Mouse (Mus musculus): ENCODE results near the gene Ankrd23.
A peak's percentile ranks its signal among the peaks of the same experiment; 100 is the strongest.

The Ankrd23 gene

DNA sequence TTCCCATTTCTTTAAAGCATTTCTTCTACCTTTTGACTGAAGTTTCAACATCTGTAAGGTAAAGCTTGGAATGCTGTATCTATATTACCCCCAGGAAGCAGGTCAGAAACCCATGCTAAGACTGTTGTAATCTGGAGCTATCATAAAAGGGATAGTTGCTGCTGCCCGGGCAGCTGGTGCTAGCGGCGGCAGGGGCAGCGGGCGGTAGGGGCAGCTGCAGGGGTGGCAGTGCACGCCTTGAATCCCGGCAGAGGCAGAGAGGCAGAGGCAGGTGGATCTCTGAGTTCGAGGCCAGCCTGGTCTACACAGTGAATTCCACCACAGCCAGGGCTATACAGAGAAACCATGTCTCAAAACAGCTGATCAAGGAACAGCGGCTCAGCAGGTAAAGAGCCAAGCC lies 6.2 kb upstream of the Ankrd23 start:
- DNase-seq, result no peak

DNA sequence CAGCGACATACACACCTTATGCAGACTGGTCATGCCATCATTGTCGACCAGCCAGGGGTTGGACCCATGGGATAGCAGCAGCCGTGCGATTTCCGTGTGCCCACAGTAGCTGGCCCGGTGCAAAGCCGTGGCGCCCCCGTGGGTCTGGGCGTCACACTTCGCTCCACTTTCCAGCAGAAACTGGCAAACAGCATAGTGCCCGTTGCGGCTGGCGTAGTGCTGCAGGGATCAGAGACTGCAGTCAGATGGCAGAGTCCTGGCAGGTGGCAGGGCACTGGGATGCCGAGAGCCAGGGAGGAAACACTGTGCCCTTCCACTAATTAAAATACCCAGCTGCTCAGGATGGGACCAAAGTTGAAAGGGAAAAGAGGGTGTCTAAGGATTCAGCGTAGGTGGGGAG lies 5.2 kb upstream of the Ankrd23 start:
- peak; percentile 73 to 81 for DNase-seq

DNA sequence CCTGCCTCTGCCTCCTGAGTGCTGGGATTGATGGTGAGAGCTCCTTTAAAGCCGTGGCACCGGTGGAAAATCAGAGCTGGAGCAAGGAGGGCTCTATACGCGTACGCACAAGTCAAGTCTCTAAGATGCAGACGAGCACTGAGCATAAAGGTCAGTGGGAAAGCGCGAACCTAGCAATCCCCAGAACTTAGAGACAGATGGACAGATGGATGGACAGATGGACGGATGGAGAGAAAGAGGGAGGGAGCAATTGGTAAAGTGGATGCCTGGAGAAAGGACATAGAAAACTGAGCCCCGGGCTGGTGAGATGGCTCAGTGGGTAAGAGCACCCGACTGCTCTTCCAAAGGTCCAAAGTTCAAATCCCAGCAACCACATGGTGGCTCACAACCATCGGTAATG lies 4.1 kb upstream of the Ankrd23 start:
- no peak for DNase-seq

DNA sequence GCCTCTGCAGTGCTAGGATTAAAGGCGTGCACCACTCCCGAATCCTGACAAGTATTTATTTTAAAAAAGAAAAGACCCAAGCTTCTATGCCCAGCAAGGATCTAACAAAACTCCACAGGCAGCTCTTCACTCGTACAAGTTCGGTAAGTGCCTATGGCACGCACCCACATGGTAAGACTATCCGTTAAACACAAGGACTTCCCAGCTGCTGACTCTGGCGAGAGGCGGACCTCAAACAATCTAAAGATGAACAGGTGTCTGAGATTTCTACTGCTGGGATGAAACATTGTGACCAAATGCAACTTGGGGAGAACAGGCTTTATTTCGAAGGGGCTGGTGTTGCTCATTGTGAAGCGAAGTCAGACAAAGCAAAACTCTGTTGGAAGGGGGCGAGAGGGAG lies 3.4 kb upstream of the Ankrd23 start:
- no peak for DNase-seq

DNA sequence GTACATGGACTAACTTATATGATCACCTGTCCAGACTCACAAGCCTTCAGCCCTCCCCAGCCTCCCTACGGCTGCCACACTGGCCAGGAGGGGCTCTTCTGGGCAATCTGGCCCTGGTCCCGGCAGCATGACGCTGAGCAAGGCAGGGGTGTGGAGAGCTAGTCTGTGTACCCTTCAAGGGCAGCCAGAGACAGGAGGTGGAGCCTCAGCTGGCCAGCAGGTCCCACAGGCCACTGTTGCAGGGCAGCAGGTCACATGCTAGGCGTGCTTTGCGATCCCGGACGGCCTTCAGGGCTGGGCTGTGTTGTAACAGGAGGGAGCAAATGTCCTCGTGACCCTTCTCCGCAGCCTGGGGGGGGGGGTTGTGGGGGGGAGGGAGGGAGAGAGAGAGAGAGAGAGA lies 2.5 kb upstream of the Ankrd23 start, which contains the start of gene Gm42417:
Gene Gm42417, minus strand, starts transcription at position 244 of the 400 bp plus-strand sequence.
- DNase-seq, result peak in 1 of 2 experiments; percentile 43

DNA sequence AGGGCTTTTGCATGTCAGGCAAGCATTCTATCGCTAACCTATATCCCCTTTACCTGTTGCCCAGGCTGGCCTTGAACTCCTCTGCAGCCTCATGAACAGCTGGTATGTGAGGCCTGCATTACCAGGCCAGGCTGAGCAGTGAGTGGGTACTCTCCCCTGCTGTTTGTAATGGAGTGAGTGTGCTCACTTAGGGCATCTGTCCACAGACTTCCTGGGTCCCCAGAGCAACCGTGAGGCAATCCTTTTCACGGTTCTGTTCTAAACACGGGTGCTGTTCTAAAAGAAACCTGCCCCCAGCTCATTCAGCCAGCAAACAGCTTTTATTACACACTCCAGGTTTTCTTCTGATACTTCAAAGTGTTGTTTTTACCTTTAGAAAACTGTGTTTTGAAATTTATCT lies 2.0 kb upstream of the Ankrd23 start:
- no peak for DNase-seq

DNA sequence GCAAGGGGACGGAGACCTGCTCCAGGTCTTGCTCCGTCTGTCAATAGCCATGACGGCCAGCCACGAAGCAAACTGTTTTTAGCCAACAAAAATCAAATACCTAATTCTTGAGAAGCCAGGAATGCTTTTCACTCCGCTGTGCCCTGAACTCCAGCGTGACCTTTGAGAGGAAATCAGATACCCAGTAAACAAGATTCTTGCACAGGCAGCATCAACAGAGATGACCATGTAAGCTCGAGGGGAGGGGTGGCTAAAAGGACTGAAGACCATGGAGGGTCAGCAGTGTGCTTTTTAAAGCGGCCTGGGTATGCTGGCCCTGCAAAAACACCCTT lies 320 bp downstream of the Ankrd23 start:
- no peak for DNase-seq

DNA sequence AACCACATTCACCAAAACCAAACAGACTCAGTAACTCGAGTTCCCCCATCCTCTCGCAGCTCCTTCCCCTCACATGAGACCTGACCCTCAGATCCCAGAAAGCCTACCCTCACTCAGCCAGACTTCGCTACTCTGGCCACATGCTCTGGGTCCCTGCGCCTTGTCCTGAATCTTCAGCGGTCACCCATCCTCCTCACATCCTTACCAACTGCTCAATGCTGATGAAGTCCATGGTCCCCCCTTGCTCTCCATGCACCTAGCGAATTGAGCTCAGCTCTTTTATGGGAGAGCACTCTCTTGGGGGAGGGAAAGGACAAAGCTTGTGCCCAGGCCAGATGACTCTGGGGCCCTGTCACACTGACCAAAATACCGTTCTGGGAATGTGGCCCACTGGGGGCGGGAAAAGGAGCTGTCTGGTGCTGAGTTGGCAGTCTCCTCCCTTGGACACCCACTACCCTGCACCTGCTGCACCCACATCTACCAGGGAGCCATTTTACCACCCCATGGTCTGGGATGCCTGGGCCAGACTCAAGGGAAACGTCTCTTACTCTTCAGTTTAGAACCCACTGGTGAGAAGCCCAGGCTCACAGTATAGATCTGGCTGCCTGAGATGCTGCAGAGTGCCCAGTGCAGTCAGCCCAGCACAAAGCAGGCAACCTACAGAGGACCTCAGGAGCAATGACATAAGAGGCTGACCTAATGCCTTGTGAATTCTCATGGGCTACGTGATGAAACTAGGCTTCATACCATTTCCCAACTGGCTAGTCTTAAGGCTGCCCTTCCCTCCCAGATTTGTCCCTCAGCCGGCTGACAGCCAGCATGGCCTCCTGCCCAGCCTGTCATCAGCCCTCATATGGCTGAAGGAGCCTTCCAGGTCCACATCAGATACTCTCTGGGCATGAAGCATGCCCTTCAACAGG lies 946 bp downstream of the Ankrd23 start:
- DNase-seq, result peak; percentile 78 to 85

DNA sequence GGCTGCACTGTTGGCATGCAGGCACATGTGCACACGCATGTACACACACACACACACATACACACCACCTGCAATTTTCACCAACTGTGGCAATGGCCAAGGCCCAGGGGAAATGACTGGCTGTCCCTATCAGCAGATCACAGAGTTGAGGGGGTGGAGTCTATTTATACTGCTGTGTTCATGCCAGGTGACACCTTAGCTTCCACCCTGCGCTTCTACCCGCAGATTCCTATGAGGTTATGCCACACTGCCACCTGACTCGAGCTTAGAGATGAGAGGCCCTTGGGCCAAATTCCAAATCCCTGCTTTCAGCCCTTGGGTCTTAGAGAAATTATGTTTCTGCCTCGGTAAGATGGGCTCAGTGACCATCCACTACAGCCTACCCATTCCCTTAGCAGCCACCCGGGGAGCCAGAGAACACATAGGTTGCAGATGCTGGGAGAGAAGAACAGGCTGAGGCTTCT lies 2.1 kb downstream of the Ankrd23 start:
- DNase-seq, result no peak

DNA sequence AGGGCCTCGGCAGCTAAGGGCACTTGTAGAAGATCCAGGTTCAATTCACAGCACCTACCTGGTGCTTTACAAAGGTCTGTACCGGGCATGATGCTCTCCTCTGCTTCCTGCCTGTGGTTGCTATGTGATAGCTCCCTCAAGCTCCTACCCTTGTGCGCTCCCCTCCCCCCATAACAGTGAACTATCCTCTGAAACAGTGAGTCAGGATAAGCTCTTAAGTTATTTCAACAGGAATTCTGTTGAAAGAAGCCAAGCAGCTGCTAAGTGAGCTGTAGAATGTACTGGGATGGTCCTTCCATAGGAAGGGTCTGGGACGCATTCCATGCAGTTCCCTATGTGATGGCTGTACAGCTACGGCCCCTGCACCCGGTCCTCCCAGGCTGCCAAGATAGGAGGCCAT lies 3.1 kb downstream of the Ankrd23 start:
- DNase-seq, result no peak

DNA sequence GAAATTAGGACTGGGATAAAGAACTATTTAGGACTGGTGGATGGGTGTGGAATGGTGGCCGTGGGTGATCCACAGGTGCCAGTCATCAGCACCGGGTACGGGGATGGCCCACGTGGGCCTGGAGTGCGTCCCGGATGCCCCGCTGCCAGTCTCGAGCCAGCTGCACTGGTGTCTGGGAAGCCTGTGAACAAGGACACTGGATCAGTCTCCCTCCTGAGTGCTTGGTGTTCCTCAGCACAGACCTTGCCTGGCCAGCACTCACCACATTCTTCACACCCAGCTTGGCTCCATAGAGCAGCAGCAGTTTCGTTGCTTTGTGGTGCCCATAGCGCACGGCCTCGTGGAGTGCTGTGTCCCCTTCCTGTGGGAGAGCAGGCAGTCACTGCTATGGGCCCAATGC lies 5.2 kb downstream of the Ankrd23 start:
- no peak for DNase-seq

DNA sequence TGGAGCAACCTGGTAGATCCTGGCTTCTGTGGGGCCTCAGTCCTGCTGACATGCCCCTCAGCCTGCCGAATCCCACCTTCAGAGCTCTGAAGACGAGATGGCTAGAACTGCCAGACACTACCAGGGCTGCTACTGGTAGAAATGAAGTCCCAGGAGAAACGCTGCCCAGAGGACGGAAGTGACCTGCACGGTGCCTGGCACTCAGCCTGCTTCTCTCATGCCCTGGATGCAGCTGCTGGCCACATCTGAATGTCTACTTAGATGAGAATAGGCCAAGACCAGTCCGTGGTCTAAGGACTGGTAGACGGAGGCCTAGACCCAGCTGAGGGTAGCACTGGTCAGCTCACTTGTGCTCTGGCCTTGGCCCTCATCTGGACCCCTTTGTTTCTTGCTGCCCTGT lies 5.7 kb downstream of the Ankrd23 start:
- DNase-seq, result no peak

DNA sequence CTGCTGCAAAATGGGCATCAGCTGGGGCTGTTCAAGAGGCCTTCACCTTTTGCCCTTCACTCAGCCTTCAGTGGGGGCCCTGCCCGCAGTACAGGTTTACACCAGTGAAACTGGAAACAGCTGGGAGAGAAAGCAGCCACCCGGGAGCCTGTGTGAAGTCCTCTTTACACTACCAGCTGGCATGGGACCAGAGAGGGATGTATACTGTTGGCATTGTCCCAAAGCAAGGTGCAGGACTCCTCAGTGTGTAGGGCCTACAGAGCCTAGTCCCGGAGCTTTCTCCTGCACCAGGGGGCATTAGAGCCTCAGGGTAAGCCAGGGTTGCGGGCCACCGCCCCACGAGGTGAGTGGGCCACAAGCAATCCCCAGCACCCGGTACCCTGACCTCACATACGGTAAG lies 6.2 kb downstream of the Ankrd23 start:
- DNase-seq, result peak in 1 of 2 experiments; percentile 56

DNA sequence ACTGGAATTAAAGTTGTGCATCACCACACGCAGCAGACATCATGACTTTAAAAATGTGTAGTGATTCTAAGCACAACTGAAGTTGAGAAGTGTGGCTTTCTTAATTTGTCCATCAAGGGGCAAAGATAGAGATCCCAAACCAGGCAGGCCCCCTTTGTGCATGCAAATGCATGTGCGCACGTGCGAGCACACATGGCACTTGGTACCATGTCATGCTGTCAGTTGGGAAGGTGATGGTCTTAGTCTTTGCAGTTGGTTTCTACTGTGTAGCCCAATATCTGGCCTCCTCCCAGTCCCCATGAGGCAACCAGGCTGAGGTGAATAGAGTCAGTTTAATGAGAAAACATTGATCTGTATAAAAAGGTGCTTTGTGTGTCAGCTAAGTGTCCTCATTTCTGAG lies 6.8 kb downstream of the Ankrd23 start:
- no peak for DNase-seq

DNA sequence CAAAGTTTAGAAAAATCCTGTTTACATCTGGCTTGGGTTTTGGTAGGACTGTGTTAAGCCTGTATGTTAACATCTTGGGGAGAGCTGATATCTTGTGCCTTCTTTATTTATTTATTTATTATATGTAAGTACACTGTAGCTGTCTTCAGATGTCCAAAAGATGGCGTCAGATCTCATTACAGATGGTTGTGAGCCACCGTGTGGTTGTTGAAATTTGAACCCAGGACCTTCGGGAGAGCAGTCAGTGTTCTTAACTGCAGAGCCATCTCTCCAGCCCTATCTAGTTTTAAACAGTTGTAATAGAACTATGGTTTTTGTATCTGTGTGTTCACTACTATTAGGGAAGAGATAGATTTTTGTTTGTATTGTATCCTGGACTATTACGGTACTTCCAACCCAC lies 7.4 kb downstream of the Ankrd23 start:
- DNase-seq, result no peak

DNA sequence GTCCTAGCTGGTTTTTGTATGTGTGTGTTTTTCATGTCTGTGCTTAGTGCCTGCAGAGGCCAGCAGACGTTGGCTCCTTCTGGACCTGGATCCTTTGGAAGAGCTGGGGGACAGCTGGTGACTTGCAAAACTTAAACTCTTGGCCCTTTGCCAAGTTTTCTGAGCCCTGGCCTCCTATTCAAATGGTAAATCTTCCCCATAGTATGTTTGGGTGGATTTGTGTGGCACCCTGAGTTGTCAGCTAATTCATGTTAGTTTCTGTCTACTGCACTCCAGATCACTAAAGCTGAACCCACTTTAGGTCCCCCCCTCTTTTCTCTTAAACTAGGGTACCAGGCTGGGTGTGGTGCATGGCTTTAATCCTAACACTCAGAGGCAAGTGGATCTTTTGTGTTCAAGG lies 8.3 kb downstream of the Ankrd23 start:
- no peak for DNase-seq

DNA sequence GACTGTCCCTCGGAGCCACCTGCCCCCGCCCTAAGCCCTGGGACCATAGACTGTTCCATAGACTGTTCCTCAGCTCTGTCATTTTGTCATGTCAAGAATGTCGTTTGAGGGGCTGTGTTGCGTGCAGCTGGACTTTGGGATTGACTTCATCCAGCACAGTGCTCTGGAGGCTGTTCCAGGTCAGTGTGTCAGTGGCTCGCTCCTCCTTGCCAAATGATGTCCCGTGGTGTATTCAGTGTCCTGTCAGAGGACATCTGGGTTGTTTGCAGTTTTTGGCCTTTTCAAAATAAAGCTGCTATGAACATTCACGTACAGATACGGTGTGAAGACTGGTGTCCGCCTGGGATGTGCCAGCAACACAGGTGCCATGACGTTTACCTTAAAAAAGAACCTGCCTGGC lies 9.8 kb downstream of the Ankrd23 start:
- no peak for DNase-seq

DNA sequence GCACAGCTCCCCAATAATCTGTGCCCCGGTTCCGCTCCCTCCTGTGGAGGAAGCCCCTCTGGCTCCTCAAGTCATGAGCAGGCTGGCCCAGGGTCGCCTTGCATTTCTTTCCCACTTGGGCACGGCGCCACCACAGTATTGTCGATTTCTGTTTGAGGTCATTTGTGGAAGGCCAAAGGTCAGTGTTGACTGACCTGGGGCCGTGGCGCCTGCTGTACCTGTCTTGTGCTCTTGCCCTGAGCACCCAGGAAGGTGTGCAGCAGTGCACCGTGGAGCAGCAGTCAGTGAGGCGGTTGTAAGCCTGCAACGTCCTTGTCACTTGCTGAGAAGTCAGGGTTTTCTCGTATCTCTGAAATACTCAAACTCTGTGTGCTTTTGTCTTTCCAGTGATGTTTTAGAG lies 10.9 kb downstream of the Ankrd23 start:
- DNase-seq, result no peak

DNA sequence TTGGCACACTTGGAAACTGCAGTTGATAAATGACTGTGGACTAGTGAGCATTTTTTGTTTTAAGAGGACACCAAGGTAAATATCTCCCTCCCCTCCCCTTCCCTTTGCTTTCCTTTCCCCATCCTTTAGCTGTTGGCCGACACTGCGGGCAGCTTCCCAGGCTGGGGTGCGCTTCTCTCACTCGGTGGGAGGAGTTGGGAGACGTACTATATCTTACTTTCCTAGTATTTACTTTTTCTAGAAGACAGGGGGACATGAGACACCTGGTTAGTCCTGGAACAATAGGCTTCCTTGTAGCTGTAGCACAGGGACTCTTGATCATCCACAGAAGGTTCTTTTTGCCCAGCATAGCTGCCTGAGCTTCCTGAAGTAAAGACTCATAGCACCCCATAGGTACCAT lies 12.6 kb downstream of the Ankrd23 start:
- DNase-seq, result no peak

DNA sequence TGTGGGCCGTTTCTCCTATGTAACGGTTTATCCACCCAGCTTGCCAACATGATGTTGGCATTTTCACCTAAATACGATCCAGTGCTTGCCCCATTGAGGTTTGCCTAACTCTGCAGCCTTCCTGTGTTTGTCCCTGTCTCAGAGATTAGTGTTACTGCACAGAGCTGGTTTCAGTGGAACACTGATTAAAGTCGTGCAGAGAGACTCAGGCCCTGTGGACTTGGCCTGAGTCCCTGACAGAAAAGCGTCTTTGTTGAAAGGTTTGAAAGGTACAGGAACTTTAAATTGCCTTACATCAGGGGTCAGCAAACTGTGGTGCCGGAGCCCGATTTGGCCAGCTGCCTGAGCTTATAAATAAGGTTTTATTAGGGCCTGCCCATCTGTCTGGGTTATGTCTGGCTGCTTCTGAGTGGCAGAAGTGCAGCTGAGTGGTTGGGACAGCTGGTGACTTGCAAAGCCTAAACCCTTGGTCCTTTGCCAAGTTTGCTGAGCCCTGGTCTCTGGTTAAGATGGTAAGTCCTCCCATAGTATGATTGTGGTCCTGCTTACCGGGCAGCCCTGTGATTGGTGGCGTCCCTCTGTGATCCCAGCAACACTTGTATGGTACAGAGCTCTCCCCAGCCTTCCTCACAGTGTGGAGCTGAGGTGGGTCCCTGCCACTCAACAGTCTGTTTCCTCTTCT lies 13.2 kb downstream of the Ankrd23 start:
- no peak for DNase-seq

DNA sequence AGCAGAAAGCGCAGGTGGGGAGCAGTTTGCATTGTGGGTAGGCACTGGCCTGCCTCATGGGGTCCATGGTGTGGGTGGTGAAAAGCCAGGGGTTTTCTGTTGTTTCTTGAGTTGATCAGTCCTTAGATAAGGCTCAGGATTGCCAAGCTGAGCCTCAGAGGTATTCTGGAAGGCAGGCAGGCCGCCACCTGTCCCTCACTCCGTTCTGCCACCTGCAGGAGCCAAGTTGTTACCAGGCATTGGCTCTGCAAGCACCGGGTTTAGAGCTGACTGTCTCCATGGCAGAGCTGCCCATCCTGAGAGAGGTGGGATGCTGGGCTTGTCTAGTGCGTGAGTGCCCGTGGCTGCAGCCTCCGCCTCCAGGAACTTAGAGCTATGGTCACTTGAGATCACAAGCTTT lies 14.5 kb downstream of the Ankrd23 start:
- DNase-seq, result peak; percentile 45 to 63

DNA sequence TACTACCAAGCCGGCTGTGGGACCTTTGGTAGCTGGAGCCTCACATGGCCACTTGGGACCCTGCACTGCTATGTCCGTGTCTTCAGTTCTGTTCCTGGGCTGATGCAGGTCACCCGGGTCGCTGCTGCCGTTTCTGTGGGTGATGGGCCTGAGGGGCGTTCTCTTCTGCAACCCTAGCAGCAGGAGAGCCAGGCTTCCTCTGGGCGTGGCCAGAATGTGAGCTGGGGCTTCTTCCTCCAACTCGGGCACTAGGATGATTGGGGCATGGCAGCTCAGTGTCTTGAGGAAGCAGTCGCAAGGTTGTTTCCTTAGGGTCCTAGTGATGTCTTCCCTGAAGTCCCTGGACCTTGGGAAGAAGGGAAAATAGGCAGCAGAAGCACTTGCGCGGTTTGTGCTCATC lies 17.1 kb downstream of the Ankrd23 start:
- no peak for DNase-seq

DNA sequence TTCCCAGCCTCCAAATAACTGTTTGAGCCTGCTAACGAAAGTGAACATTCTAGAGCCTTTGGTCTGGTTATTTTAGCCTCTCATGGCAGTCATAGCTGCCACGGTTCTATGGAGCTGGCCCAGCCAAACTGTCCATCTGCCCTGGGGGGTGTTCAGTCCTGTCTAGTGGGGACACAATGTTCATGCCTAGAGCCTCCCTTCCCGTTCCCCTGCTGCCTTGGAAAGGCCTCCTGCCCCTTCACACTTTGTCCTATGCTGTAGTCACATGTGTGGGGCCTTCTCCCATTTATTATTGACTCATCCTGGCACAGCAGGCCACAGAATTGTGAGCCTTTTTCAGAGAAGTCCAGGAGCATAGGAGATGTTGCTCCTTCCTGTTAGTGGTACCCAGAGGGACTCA lies 18.4 kb downstream of the Ankrd23 start:
- peak; percentile 52 to 55 for DNase-seq

DNA sequence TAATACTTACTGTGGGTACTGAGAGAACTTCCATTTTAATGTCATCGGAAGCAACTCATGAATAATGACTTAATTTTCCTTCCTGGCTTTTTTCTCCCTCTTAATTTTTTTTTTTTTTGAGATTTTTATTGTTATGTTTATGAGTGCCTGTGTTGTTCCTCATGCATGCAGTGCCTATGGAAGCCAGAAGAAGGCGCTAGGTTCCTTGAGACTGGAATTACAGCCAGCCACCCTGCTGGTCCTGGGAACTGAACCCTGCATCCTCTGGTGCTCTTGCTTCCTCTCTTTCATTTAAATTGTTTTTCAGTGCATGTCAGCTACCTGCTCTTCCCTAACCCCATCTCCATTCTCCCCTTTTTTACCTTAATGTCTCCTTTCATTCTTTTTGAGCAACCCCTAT lies 23.0 kb downstream of the Ankrd23 start:
- peak; percentile 66 to 81 for DNase-seq

Measured in cerebellum, postnatal 25 days (tissue).